Mouse (Mus musculus): ENCODE data around the gene Tjp2. TPM values are rescaled to one million over a fixed set of nuclear protein-coding genes. Genes with fewer than 3 reads are reported as not detected.

Tjp2 gene
- total RNA-seq, 1 experiment from 2014 or later = 2.8 TPM

Other genes starting within 250 kb of the Tjp2 start
- not detected in 2 replicates for gene Fam189a2, start 194.0 kb downstream of the Tjp2 start, total RNA-seq (2017)
- 4.5 and 6.4 TPM in 2 replicates for gene Fxn, start 55.6 kb upstream of the Tjp2 start, total RNA-seq (2017)

Measured in neutrophil, adult 5-6 weeks (primary cell).